Mouse (Mus musculus): ENCODE data around the gene Rubcn. TPM values are rescaled to one million over a fixed set of nuclear protein-coding genes. Genes with fewer than 3 reads are reported as not detected.

The Rubcn gene
- polyA plus RNA-seq, 1 experiment from 2014 or later, result 19.3 TPM

DNA sequence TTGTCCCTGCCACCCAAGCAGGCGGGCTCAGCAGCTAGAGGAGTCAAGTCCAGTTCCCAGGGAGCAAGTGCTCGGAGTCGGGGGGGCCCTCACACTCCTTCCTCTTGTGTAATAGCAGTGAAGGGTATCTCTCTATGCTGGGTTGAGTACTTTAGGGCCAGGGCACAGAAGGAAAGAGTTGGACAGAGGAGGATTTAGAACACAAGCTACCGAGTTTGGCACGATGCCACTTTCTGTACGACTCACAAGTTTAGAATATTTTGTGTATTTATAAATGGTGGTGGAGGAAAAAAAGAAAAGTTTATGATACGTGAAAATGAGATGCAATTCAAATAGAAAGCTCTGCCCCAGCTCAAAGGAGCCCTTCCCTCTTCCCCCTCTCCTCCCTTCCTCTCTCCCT, 72.4 kb downstream of the Rubcn start:
- no peak overlapping the region for H3K4me3 ChIP-seq (ENCODE audit: low read depth, low read length)
- WGBS, result 64% methylated on average over 7 of the region's 7 CpGs
- ATAC-seq (replicated peaks; ENCODE audit: low FRiP score, low TSS enrichment, low read depth) (no peak), DNase-seq (ENCODE audit: low spot score) (no peak)
- H3K4me2 ChIP-seq (ENCODE audit: low read length), result no peak overlapping the region
- H3K9ac ChIP-seq (ENCODE audit: low read length), result no peak overlapping the region
- 0 out of 2 replicates have a peak, but pooled peaks cover 8% of the 10 kb centered on the region for H3K4me1 ChIP-seq (replicated peaks; ENCODE audit: control insufficient read depth, insufficient read depth, low read length)
- no peak overlapping the region for H3K27ac ChIP-seq (ENCODE audit: low read depth)
- no peaks in the 10 kb centered on the region for H3K36me3 ChIP-seq (ENCODE audit: control insufficient read depth, insufficient read depth, low read length)
- H3K9me3 ChIP-seq (ENCODE audit: control insufficient read depth, low read length), result no peaks in the 10 kb centered on the region
- no peaks in the 10 kb centered on the region for H3K27me3 ChIP-seq (replicated peaks; ENCODE audit: control insufficient read depth, insufficient read depth, low read length)

GRCm38 (mm10) chr16:32803901-32804300, 73.7 kb downstream of the Rubcn start:
- no peaks in the 10 kb centered on the region for H3K9me3 ChIP-seq (ENCODE audit: control insufficient read depth, low read length)
- H3K4me1 ChIP-seq (replicated peaks; ENCODE audit: control insufficient read depth, insufficient read depth, low read length), result 0 out of 2 replicates have a peak, but pooled peaks cover 8% of the 10 kb centered on the region
- no peak for DNase-seq (ENCODE audit: low spot score)
- no peaks in the 10 kb centered on the region for H3K36me3 ChIP-seq (ENCODE audit: control insufficient read depth, insufficient read depth, low read length)
- H3K4me2 ChIP-seq (ENCODE audit: low read length), result no peak overlapping the region
- 30% methylated on average over 5 of the region's 5 CpGs for WGBS
- ATAC-seq (replicated peaks; ENCODE audit: low FRiP score, low TSS enrichment, low read depth), result no peak
- H3K9ac ChIP-seq (ENCODE audit: low read length), result no peak overlapping the region
- no peak overlapping the region for H3K4me3 ChIP-seq (ENCODE audit: low read depth, low read length)
- no peak overlapping the region for H3K27ac ChIP-seq (ENCODE audit: low read depth)
- H3K27me3 ChIP-seq (replicated peaks; ENCODE audit: control insufficient read depth, insufficient read depth, low read length), result no peaks in the 10 kb centered on the region

DNA sequence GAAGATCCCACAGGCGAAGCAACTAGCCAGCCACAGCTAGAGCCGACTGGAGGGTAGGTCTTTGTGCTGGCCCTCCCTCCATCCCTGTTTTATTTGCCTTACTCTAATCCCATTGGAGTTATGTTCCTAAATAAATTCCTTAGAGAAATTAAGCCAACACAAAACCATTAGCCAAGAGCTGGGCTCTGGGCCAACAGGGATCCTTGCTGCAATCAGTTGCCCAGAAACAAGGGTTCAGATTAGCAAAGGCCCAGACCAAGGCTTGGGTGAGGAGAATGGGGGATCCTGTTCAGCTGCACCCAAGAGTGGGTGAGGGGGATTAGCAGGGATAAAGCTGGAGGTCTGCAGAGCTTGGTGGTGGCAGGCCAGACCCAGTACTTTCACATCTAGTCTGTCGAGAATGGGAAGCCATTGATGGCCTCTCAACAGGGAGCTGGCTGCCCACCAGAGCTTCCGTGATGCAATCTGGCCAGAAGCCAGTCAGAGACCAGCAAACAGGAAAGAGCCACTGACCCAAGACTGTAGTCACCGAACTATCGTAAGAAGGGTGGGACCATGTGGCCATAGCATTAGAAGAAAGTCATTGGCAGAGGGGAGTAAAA, 74.2 kb downstream of the Rubcn start:
- 55% methylated on average over 6 of the region's 6 CpGs for WGBS
- 0 out of 2 replicates have a peak, but pooled peaks have one; percentile 27 for ATAC-seq (replicated peaks; ENCODE audit: low FRiP score, low TSS enrichment, low read depth)
- Histone ChIP-seq H3K36me3 (ENCODE audit: control insufficient read depth, insufficient read depth, low read length) (no peaks in the 10 kb centered on the region), H3K9ac (ENCODE audit: low read length) (no peak overlapping the region), H3K4me1 (replicated peaks; ENCODE audit: control insufficient read depth, insufficient read depth, low read length) (0 out of 2 replicates have a peak, but pooled peaks cover 8% of the 10 kb centered on the region), H3K27me3 (replicated peaks; ENCODE audit: control insufficient read depth, insufficient read depth, low read length) (no peaks in the 10 kb centered on the region), H3K4me3 (ENCODE audit: low read depth, low read length) (no peak overlapping the region), H3K4me2 (ENCODE audit: low read length) (no peak overlapping the region), H3K9me3 (ENCODE audit: control insufficient read depth, low read length) (no peaks in the 10 kb centered on the region), H3K27ac (ENCODE audit: low read depth) (no peak overlapping the region)
- DNase-seq (ENCODE audit: low spot score), result no peak

GRCm38 (mm10) chr16:32797426-32797689, 80.2 kb downstream of the Rubcn start, which contains the start of gene Muc20:
TSS of gene Muc20 (minus strand) at chr16:32797435.
- WGBS, result 68% methylated on average over 3 of the region's 3 CpGs
- no peaks in the 10 kb centered on the region for H3K36me3 ChIP-seq (ENCODE audit: control insufficient read depth, insufficient read depth, low read length)
- no peaks in the 10 kb centered on the region for H3K9me3 ChIP-seq (ENCODE audit: control insufficient read depth, low read length)
- ATAC-seq (replicated peaks; ENCODE audit: low FRiP score, low TSS enrichment, low read depth) (no peak), DNase-seq (ENCODE audit: low spot score) (no peak)
- no peaks in the 10 kb centered on the region for H3K27me3 ChIP-seq (replicated peaks; ENCODE audit: control insufficient read depth, insufficient read depth, low read length)
- no peak within 1 kb of the TSS for H3K27ac ChIP-seq (ENCODE audit: low read depth)
- H3K4me2 ChIP-seq (ENCODE audit: low read length), result no peak within 1 kb of the TSS
- no peak within 1 kb of the TSS for H3K9ac ChIP-seq (ENCODE audit: low read length)
- H3K4me1 ChIP-seq (replicated peaks; ENCODE audit: control insufficient read depth, insufficient read depth, low read length), result no peaks in the 10 kb centered on the region
- H3K4me3 ChIP-seq (ENCODE audit: low read depth, low read length), result no peak within 1 kb of the TSS

- Histone ChIP-seq H3K9me3 (ENCODE audit: control insufficient read depth, low read length) (no peaks in the 10 kb centered on the region), H3K36me3 (ENCODE audit: control insufficient read depth, insufficient read depth, low read length) (no peaks in the 10 kb centered on the region), H3K4me1 (replicated peaks; ENCODE audit: control insufficient read depth, insufficient read depth, low read length) (no peaks in the 10 kb centered on the region), H3K4me3 (ENCODE audit: low read depth, low read length) (no peak overlapping the region), H3K9ac (ENCODE audit: low read length) (no peak overlapping the region), H3K27me3 (replicated peaks; ENCODE audit: control insufficient read depth, insufficient read depth, low read length) (no peaks in the 10 kb centered on the region), H3K4me2 (ENCODE audit: low read length) (no peak overlapping the region), H3K27ac (ENCODE audit: low read depth) (no peak overlapping the region)
- 66% methylated on average over 14 of the region's 14 CpGs for WGBS
- DNase-seq (ENCODE audit: low spot score) (no peak), ATAC-seq (replicated peaks; ENCODE audit: low FRiP score, low TSS enrichment, low read depth) (no peak)
Measured at GRCm38 (mm10) chr16:32796676-32797425, 80.7 kb downstream of the Rubcn start.

GRCm38 (mm10) chr16:32795177-32795576, 82.4 kb downstream of the Rubcn start:
- DNase-seq (ENCODE audit: low spot score) (no peak), ATAC-seq (replicated peaks; ENCODE audit: low FRiP score, low TSS enrichment, low read depth) (no peak)
- H3K4me1 ChIP-seq (replicated peaks; ENCODE audit: control insufficient read depth, insufficient read depth, low read length), result no peaks in the 10 kb centered on the region
- no peak overlapping the region for H3K4me3 ChIP-seq (ENCODE audit: low read depth, low read length)
- H3K9me3 ChIP-seq (ENCODE audit: control insufficient read depth, low read length), result no peaks in the 10 kb centered on the region
- H3K9ac ChIP-seq (ENCODE audit: low read length), result no peak overlapping the region
- H3K4me2 ChIP-seq (ENCODE audit: low read length), result no peak overlapping the region
- no peak overlapping the region for H3K27ac ChIP-seq (ENCODE audit: low read depth)
- no peaks in the 10 kb centered on the region for H3K36me3 ChIP-seq (ENCODE audit: control insufficient read depth, insufficient read depth, low read length)
- H3K27me3 ChIP-seq (replicated peaks; ENCODE audit: control insufficient read depth, insufficient read depth, low read length), result no peaks in the 10 kb centered on the region
- 74% methylated on average over 1 of the region's 1 CpGs for WGBS

DNA sequence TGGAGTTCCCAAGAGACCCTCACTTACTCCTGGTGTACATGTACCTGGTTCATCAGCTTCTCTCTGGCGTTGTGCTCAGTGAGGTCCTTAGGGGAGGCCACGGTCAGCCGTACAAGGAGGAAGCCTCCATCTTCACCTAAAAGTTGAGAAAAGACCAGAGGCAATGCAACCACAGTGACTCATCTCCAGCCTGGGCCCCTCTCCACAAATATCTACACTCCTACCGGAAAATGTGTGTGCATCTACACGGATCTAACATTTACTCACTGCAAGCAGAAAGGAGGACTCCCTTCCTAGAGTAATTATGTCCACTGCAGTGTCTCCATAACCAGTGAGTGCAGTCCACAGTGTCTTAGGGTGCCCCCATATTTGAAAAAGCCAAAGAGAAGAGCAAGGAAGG, 87.5 kb downstream of the Rubcn start:
- 90% methylated on average over 5 of the region's 5 CpGs for WGBS
- DNase-seq (ENCODE audit: low spot score), result no peak
- ATAC-seq (replicated peaks; ENCODE audit: low FRiP score, low TSS enrichment, low read depth), result no peak
- Histone ChIP-seq H3K36me3 (ENCODE audit: control insufficient read depth, insufficient read depth, low read length) (no peaks in the 10 kb centered on the region), H3K4me3 (ENCODE audit: low read depth, low read length) (no peak overlapping the region), H3K9me3 (ENCODE audit: control insufficient read depth, low read length) (no peaks in the 10 kb centered on the region), H3K27ac (ENCODE audit: low read depth) (no peak overlapping the region), H3K9ac (ENCODE audit: low read length) (no peak overlapping the region), H3K4me2 (ENCODE audit: low read length) (no peak overlapping the region), H3K4me1 (replicated peaks; ENCODE audit: control insufficient read depth, insufficient read depth, low read length) (no peaks in the 10 kb centered on the region), H3K27me3 (replicated peaks; ENCODE audit: control insufficient read depth, insufficient read depth, low read length) (no peaks in the 10 kb centered on the region)

DNA sequence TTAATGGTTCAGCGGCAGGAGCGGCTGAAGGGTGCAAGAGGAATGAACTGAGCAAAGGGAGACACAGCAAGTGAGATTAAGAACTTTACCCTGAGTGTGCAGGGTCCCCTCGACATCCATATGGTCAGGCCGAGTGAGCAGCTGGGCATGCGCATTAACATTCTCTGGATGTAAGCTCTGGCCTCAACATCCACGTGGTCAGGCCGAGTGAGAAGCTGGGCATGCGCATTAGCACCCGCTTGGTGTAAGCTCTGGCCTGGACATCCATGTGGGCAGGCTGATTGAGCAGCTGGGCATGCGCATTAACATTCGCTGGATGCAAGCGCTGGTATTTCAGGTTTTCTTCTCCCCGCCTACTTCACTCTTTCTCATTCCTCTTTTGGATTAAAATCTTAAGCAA, 92.7 kb downstream of the Rubcn start:
- Histone ChIP-seq H3K4me2 (ENCODE audit: low read length) (no peak overlapping the region), H3K4me3 (ENCODE audit: low read depth, low read length) (no peak overlapping the region), H3K9me3 (ENCODE audit: control insufficient read depth, low read length) (no peaks in the 10 kb centered on the region), H3K27ac (ENCODE audit: low read depth) (no peak overlapping the region), H3K27me3 (replicated peaks; ENCODE audit: control insufficient read depth, insufficient read depth, low read length) (no peaks in the 10 kb centered on the region), H3K4me1 (replicated peaks; ENCODE audit: control insufficient read depth, insufficient read depth, low read length) (no peaks in the 10 kb centered on the region), H3K36me3 (ENCODE audit: control insufficient read depth, insufficient read depth, low read length) (no peaks in the 10 kb centered on the region), H3K9ac (ENCODE audit: low read length) (no peak overlapping the region)
- DNase-seq (ENCODE audit: low spot score) (no peak), ATAC-seq (replicated peaks; ENCODE audit: low FRiP score, low TSS enrichment, low read depth) (no peak)
- WGBS, result 83% methylated on average over 13 of the region's 13 CpGs

All from intestine, embryonic 14.5 days (tissue).